Mouse (Mus musculus): ENCODE results near the gene Retsat. TPM values are rescaled to one million over a fixed set of nuclear protein-coding genes. Genes with fewer than 3 reads are reported as not detected.

The Retsat gene
- polyA plus RNA-seq, 1 experiment: 4.0 TPM

DNA sequence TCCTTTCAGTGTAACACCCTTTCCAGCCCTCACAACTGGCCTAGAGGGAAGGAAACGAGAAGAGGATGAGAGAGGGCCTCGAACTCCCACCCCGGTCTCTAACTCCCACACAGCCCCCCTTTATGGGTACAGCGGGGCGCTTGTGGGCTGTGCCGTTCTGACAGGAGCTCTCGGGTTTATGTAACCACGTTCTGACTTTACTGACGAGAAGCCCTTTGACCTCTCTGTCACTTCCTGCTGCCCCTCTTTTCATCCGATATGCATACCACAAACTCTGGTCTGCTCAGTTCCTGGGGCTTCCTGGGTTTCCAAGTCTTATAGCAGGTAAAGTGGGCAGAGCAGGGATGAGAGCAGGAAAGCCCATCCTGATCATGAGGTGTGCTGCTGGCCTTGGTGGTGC is 36.0 kb downstream of the Retsat start:
- H3K4me1 ChIP-seq (ENCODE audit: control insufficient read depth, insufficient read depth, low read length): peaks cover 2% of the 10 kb centered on the region; the same call in 1 of the 2 replicates
- WGBS: 17% methylated on average over 10 of the region's 10 CpGs
- no peak overlapping the region for H3K27ac ChIP-seq (ENCODE audit: control insufficient read depth, insufficient read depth, low read depth, low read length, poor library complexity)
- TF ChIP-seq POLR2A (IDR thresholded peaks at IDR 0.05; ENCODE audit: borderline replicate concordance, control insufficient read depth, low read depth, low read length) (no peak), CTCF (IDR thresholded peaks at IDR 0.05; ENCODE audit: control insufficient read depth, insufficient read depth, low read length) (no peak)
- no peak overlapping the region for H3K4me3 ChIP-seq (replicated peaks; ENCODE audit: control insufficient read depth, low read depth, low read length)

DNA sequence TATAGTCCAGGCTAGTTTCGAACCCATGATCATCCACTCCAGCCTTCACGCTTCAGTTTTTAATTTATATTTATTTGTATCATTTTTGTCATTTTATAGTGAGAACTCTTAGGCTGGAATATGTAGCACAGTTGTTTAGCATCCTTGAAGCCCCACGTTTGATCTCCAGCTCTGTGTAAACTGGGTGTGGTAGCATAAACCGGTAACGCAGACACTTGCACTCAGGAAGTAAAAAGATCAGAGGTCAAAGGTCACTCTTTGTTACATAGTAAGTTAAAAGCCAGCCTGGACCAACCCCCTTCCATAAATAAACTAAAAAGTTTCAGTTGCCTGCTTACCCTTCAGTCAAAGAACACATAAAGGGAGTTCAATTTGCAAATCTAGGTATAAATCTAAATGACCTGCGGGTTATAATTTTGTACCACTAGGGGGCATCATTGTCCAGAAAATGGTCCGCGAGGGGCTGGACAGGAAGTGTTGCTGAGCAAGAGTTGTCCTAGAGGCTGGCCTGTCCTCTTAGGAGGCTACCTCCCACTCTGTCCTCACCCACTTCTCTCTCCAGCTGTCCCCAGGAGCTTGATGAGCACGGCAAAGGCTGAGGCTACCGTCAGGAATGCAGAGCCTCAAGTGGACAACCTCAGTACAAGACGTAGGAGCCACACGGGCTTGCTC is 37.6 kb downstream of the Retsat start:
- Histone ChIP-seq H3K27ac (ENCODE audit: control insufficient read depth, insufficient read depth, low read depth, low read length, poor library complexity) (no peak overlapping the region), H3K4me1 (ENCODE audit: control insufficient read depth, insufficient read depth, low read length) (peaks cover 2% of the 10 kb centered on the region; the same call in 1 of the 2 replicates), H3K4me3 (replicated peaks; ENCODE audit: control insufficient read depth, low read depth, low read length) (peak overlapping the region; percentile 0)
- WGBS: 41% methylated on average over 12 of the region's 12 CpGs
- no peak for TF ChIP-seq POLR2A (IDR thresholded peaks at IDR 0.05; ENCODE audit: borderline replicate concordance, control insufficient read depth, low read depth, low read length)
- peak; percentile 51; the same call in 1 of the 2 replicates for TF ChIP-seq CTCF (IDR thresholded peaks at IDR 0.05; ENCODE audit: control insufficient read depth, insufficient read depth, low read length)

DNA sequence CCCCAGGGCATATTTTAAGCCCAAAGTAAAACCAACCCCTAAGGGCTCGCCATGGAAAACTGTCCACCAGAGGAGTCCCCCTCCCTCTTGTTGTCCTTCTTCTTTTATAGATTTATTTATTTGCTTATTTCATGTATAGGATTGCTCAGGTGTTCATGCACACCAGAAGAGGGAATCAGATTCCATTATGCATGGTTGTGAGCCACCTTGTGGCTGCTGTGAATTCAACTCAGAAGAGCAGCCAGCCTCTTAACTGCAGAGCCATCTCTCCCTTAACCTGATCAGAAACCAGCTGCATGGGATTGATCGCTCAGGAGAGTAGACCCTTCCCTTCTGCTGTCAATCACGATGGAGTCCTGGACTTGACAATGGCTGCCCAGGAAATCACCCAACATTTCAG is 38.7 kb downstream of the Retsat start:
- 68% methylated on average over 3 of the region's 3 CpGs for WGBS
- H3K27ac ChIP-seq (ENCODE audit: control insufficient read depth, insufficient read depth, low read depth, low read length, poor library complexity): no peak overlapping the region
- TF ChIP-seq POLR2A (IDR thresholded peaks at IDR 0.05; ENCODE audit: borderline replicate concordance, control insufficient read depth, low read depth, low read length) (no peak), CTCF (IDR thresholded peaks at IDR 0.05; ENCODE audit: control insufficient read depth, insufficient read depth, low read length) (no peak)
- no peak overlapping the region for H3K4me3 ChIP-seq (replicated peaks; ENCODE audit: control insufficient read depth, low read depth, low read length)
- peaks cover 8% of the 10 kb centered on the region; the same call in 1 of the 2 replicates for H3K4me1 ChIP-seq (ENCODE audit: control insufficient read depth, insufficient read depth, low read length)

DNA sequence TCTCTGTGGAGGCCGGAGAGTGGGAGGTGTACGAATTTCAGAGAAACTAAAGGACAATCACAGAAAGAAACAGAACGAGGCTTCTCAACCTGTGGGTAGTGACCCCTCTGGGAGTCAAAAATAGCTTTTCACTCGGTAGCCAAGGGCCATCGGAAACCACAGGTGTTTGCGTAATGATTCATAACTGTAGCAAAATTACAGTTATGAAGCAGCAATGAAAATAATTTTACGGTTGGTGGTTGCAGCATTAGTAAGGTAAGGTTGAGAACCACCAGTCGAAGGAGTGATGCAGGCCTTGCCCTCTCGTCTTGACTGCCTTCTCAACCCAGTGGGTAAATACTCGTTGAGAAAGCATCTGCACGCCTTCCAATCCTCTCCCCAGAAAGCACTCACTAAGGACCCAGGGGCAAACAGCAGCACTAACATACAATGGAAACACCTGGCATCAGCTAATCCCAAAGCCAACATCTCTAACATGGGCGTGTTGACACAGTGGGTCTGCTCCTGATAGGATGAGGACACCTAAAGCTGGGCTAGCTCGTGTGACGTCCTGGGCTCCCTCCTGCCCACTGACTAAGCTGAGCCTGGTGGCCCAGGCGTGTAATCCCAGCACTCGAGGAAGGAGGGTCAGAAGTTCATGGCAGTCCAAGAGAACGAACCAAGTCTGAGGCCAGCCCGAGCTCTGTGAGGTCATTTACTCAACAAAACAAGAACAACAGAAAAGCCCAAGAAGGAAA is 43.1 kb downstream of the Retsat start:
- Histone ChIP-seq H3K4me3 (replicated peaks; ENCODE audit: control insufficient read depth, low read depth, low read length) (no peak overlapping the region), H3K4me1 (ENCODE audit: control insufficient read depth, insufficient read depth, low read length) (peaks cover 7% of the 10 kb centered on the region; the same call in 1 of the 2 replicates), H3K27ac (ENCODE audit: control insufficient read depth, insufficient read depth, low read depth, low read length, poor library complexity) (peak overlapping the region; percentile 21)
- TF ChIP-seq POLR2A (IDR thresholded peaks at IDR 0.05; ENCODE audit: borderline replicate concordance, control insufficient read depth, low read depth, low read length) (no peak), CTCF (IDR thresholded peaks at IDR 0.05; ENCODE audit: control insufficient read depth, insufficient read depth, low read length) (no peak)
- WGBS: 39% methylated on average over 18 of the region's 18 CpGs

DNA sequence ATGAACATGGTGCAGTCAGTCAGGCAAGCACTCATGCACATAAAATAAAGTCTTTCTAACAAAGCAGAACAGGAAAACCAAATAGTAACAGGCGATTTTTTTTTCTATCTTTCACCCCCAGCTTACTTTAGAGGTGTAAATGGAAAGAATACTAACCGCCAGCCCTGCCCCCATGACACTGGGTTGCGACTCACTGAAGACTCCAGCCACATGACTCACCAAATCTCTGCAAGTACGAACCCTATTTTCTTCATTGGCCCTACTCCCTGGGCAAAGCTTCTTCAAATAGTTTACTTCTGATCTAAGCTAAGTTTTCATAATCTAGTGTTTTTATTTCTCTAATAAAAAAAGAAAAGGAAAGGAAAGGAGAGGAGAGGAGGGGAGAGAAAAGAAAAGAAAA is 46.3 kb downstream of the Retsat start:
- TF ChIP-seq POLR2A (IDR thresholded peaks at IDR 0.05; ENCODE audit: borderline replicate concordance, control insufficient read depth, low read depth, low read length) (no peak), CTCF (IDR thresholded peaks at IDR 0.05; ENCODE audit: control insufficient read depth, insufficient read depth, low read length) (no peak)
- Histone ChIP-seq H3K27ac (ENCODE audit: control insufficient read depth, insufficient read depth, low read depth, low read length, poor library complexity) (no peak overlapping the region), H3K4me3 (replicated peaks; ENCODE audit: control insufficient read depth, low read depth, low read length) (no peak overlapping the region), H3K4me1 (ENCODE audit: control insufficient read depth, insufficient read depth, low read length) (peaks cover 7% of the 10 kb centered on the region; the same call in 1 of the 2 replicates)
- WGBS: 30% methylated on average over 4 of the region's 4 CpGs

DNA sequence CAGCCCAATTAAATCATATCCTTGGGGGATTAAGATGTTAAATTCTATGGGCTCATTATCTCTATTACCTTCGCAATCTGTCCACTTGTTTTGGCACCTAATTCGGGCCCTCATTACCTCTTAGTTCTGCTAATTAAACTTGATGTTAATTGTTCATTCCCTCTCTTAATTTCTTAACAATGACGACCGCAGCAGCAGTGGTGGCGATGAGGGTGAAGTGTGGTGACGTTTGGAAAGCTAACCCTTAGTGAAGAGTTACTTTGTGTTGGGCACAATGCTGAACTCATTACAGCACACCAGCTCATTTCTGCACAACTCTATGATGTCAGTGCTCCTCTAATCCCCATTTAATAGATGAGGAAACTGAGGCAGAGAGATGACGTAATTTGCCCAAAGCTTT is 47.1 kb downstream of the Retsat start:
- no peak overlapping the region for H3K27ac ChIP-seq (ENCODE audit: control insufficient read depth, insufficient read depth, low read depth, low read length, poor library complexity)
- H3K4me1 ChIP-seq (ENCODE audit: control insufficient read depth, insufficient read depth, low read length): peaks cover 7% of the 10 kb centered on the region; the same call in 1 of the 2 replicates
- H3K4me3 ChIP-seq (replicated peaks; ENCODE audit: control insufficient read depth, low read depth, low read length): no peak overlapping the region
- TF ChIP-seq POLR2A (IDR thresholded peaks at IDR 0.05; ENCODE audit: borderline replicate concordance, control insufficient read depth, low read depth, low read length) (no peak), CTCF (IDR thresholded peaks at IDR 0.05; ENCODE audit: control insufficient read depth, insufficient read depth, low read length) (no peak)
- 80% methylated on average over 7 of the region's 7 CpGs for WGBS

DNA sequence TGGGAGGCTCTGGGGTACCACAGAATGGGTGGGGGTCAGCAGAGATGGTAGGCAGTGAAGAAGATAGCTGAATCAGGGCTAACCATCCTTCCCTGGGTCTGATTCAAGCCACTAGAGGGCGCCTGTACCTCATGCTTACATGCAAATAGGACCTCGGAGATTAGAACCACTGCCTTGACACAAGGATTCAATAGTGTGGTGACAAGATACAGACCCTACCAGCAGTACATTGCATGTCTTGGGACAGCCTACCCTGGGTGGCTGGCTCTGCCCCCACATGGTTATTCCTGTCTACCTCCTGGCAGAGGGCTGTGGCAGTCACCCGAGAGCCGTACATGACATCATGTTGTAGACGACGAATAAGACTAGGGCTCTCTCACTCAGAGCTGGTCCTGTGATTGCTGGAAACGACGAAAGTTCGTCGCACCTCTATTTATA is 49.1 kb downstream of the Retsat start:
- Histone ChIP-seq H3K4me3 (replicated peaks; ENCODE audit: control insufficient read depth, low read depth, low read length) (no peak overlapping the region), H3K4me1 (ENCODE audit: control insufficient read depth, insufficient read depth, low read length) (no peaks in the 10 kb centered on the region), H3K27ac (ENCODE audit: control insufficient read depth, insufficient read depth, low read depth, low read length, poor library complexity) (no peak overlapping the region)
- TF ChIP-seq POLR2A (IDR thresholded peaks at IDR 0.05; ENCODE audit: borderline replicate concordance, control insufficient read depth, low read depth, low read length) (no peak), CTCF (IDR thresholded peaks at IDR 0.05; ENCODE audit: control insufficient read depth, insufficient read depth, low read length) (peak; percentile 74)
- 63% methylated on average over 10 of the region's 10 CpGs for WGBS

DNA sequence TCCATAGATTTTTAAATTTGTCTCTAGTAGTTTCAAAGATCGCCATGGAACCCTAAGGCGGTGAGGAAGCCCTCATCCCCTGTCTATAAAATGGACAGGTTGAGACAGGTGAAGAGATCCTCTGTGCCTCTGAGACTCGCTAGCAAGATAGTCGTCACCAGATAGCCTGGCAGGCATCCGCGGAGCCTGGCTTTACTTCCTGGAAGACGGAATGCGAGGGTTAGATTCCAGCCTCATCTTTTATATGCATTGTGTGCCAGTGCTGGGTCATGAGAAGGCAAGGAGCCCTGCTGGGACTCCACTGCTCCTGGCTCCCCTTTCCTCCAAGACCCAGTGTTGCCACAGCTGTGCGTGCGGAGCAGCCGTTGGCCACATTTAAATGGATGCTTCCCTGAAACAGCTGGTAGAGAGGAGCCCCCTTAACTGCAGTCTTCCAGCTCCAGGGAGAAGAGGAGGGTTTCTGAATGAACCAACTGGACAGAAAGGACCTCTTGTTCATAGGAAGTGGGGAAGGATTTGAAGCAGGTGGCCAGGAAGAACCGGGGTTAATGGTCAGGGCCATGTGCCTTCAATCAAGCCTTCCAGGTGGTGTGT is 49.8 kb downstream of the Retsat start:
- no peaks in the 10 kb centered on the region for H3K4me1 ChIP-seq (ENCODE audit: control insufficient read depth, insufficient read depth, low read length)
- 88% methylated on average over 12 of the region's 12 CpGs for WGBS
- no peak overlapping the region for H3K27ac ChIP-seq (ENCODE audit: control insufficient read depth, insufficient read depth, low read depth, low read length, poor library complexity)
- TF ChIP-seq POLR2A (IDR thresholded peaks at IDR 0.05; ENCODE audit: borderline replicate concordance, control insufficient read depth, low read depth, low read length): no peak
- TF ChIP-seq CTCF (IDR thresholded peaks at IDR 0.05; ENCODE audit: control insufficient read depth, insufficient read depth, low read length): no peak
- no peak overlapping the region for H3K4me3 ChIP-seq (replicated peaks; ENCODE audit: control insufficient read depth, low read depth, low read length)

Data from bone marrow, adult 2 months (tissue).